Mouse (Mus musculus): ENCODE measurements at regions not wholly inside any gene's neighbourhood (a gene's known extent, or its start where the extent isn't known, plus 50 kb on each side); places are given as distances from the start of the nearest gene placed in this dataset.

- Histone ChIP-seq H3K9me3 (replicated peaks; ENCODE audit: control insufficient read depth, low read length) (no peaks in the 10 kb centered on the region), H3K4me3 (ENCODE audit: low read depth, low read length) (no peak overlapping the region), H3K9ac (ENCODE audit: low read depth, low read length) (no peak overlapping the region), H3K27me3 (ENCODE audit: control insufficient read depth, insufficient read depth, low read depth, low read length) (no peaks in the 10 kb centered on the region), H3K36me3 (ENCODE audit: control insufficient read depth, insufficient read depth) (no peaks in the 10 kb centered on the region), H3K4me2 (ENCODE audit: low read depth, low read length) (no peak overlapping the region), H3K4me1 (ENCODE audit: control insufficient read depth, low read depth, low read length) (peaks cover 5% of the 10 kb centered on the region), H3K27ac (ENCODE audit: low read length) (no peak overlapping the region)
- WGBS (ENCODE audit: insufficient replicate concordance), result 64% methylated on average over 6 of the region's 6 CpGs
- ATAC-seq (ENCODE audit: low read depth), result no peak
Observed at GRCm38 (mm10) chr16:21329199-21329598, 93.7 kb upstream of the Vps8 start.

- Histone ChIP-seq H3K4me3 (ENCODE audit: low read depth, low read length) (no peak overlapping the region), H3K4me2 (ENCODE audit: low read depth, low read length) (no peak overlapping the region), H3K9ac (ENCODE audit: low read depth, low read length) (no peak overlapping the region)
Observed at GRCm38 (mm10) chr16:21331229-21331628, 91.7 kb upstream of the Vps8 start.

GRCm38 (mm10) chr16:21332411-21332810 is 90.5 kb upstream of the Vps8 start:
- H3K4me1 ChIP-seq (ENCODE audit: control insufficient read depth, low read depth, low read length), result peaks cover 5% of the 10 kb centered on the region
- 53% methylated on average over 7 of the region's 7 CpGs for WGBS (ENCODE audit: insufficient replicate concordance)
- ATAC-seq (ENCODE audit: low read depth), result no peak

More at GRCm38 (mm10) chr16:21331229-21331628, 91.7 kb upstream of the Vps8 start:
- no peak for ATAC-seq (ENCODE audit: low read depth)
- Histone ChIP-seq H3K9me3 (replicated peaks; ENCODE audit: control insufficient read depth, low read length) (no peaks in the 10 kb centered on the region), H3K4me1 (ENCODE audit: control insufficient read depth, low read depth, low read length) (peaks cover 5% of the 10 kb centered on the region), H3K27ac (ENCODE audit: low read length) (no peak overlapping the region), H3K27me3 (ENCODE audit: control insufficient read depth, insufficient read depth, low read depth, low read length) (no peaks in the 10 kb centered on the region), H3K36me3 (ENCODE audit: control insufficient read depth, insufficient read depth) (no peaks in the 10 kb centered on the region)
- 84% methylated on average over 5 of the region's 5 CpGs for WGBS (ENCODE audit: insufficient replicate concordance)

GRCm38 (mm10) chr16:21332862-21333222 is 90.1 kb upstream of the Vps8 start:
- peak overlapping the region; percentile 84 for H3K4me2 ChIP-seq (ENCODE audit: low read depth, low read length)
- no peaks in the 10 kb centered on the region for H3K27me3 ChIP-seq (ENCODE audit: control insufficient read depth, insufficient read depth, low read depth, low read length)
- H3K27ac ChIP-seq (ENCODE audit: low read length), result peak overlapping the region; percentile 93
- peak overlapping the region; percentile 79 for H3K9ac ChIP-seq (ENCODE audit: low read depth, low read length)
- under 1% methylated on average over 14 of the region's 14 CpGs for WGBS (ENCODE audit: insufficient replicate concordance)
- H3K4me1 ChIP-seq (ENCODE audit: control insufficient read depth, low read depth, low read length), result peaks cover 5% of the 10 kb centered on the region
- ATAC-seq (ENCODE audit: low read depth), result no peak; the same call in 1 of the 2 replicates
- peak overlapping the region; percentile 84 for H3K4me3 ChIP-seq (ENCODE audit: low read depth, low read length)
- no peaks in the 10 kb centered on the region for H3K9me3 ChIP-seq (replicated peaks; ENCODE audit: control insufficient read depth, low read length)
- no peaks in the 10 kb centered on the region for H3K36me3 ChIP-seq (ENCODE audit: control insufficient read depth, insufficient read depth)

More at GRCm38 (mm10) chr16:21332411-21332810, 90.5 kb upstream of the Vps8 start:
- H3K27ac ChIP-seq (ENCODE audit: low read length), result peak overlapping the region; percentile 93
- H3K4me3 ChIP-seq (ENCODE audit: low read depth, low read length), result peak overlapping the region; percentile 84
- H3K4me2 ChIP-seq (ENCODE audit: low read depth, low read length), result peak overlapping the region; percentile 84
- peak overlapping the region; percentile 79 for H3K9ac ChIP-seq (ENCODE audit: low read depth, low read length)
- no peaks in the 10 kb centered on the region for H3K9me3 ChIP-seq (replicated peaks; ENCODE audit: control insufficient read depth, low read length)
- no peaks in the 10 kb centered on the region for H3K36me3 ChIP-seq (ENCODE audit: control insufficient read depth, insufficient read depth)
- no peaks in the 10 kb centered on the region for H3K27me3 ChIP-seq (ENCODE audit: control insufficient read depth, insufficient read depth, low read depth, low read length)

GRCm38 (mm10) chr16:21333223-21333951 is 89.5 kb upstream of the Vps8 start:
- Histone ChIP-seq H3K9me3 (replicated peaks; ENCODE audit: control insufficient read depth, low read length) (no peaks in the 10 kb centered on the region), H3K27me3 (ENCODE audit: control insufficient read depth, insufficient read depth, low read depth, low read length) (no peaks in the 10 kb centered on the region), H3K27ac (ENCODE audit: low read length) (peak overlapping the region; percentile 93), H3K9ac (ENCODE audit: low read depth, low read length) (peak overlapping the region; percentile 79), H3K4me1 (ENCODE audit: control insufficient read depth, low read depth, low read length) (peaks cover 5% of the 10 kb centered on the region), H3K36me3 (ENCODE audit: control insufficient read depth, insufficient read depth) (no peaks in the 10 kb centered on the region), H3K4me2 (ENCODE audit: low read depth, low read length) (peak overlapping the region; percentile 84), H3K4me3 (ENCODE audit: low read depth, low read length) (peak overlapping the region; percentile 84)
- peak; percentile 93 for ATAC-seq (ENCODE audit: low read depth)
- WGBS (ENCODE audit: insufficient replicate concordance), result under 1% methylated on average over 44 of the region's 44 CpGs

- ATAC-seq (ENCODE audit: low read depth), result no peak; the same call in 1 of the 2 replicates
- H3K36me3 ChIP-seq (ENCODE audit: control insufficient read depth, insufficient read depth), result no peaks in the 10 kb centered on the region
- H3K4me2 ChIP-seq (ENCODE audit: low read depth, low read length), result no peak overlapping the region
- no peaks in the 10 kb centered on the region for H3K4me1 ChIP-seq (ENCODE audit: control insufficient read depth, low read depth, low read length)
- H3K4me3 ChIP-seq (ENCODE audit: low read depth, low read length), result no peak overlapping the region
- WGBS (ENCODE audit: insufficient replicate concordance), result 66% methylated on average over 6 of the region's 6 CpGs
- no peak overlapping the region for H3K27ac ChIP-seq (ENCODE audit: low read length)
- H3K9ac ChIP-seq (ENCODE audit: low read depth, low read length), result no peak overlapping the region
- H3K27me3 ChIP-seq (ENCODE audit: control insufficient read depth, insufficient read depth, low read depth, low read length), result no peaks in the 10 kb centered on the region
- H3K9me3 ChIP-seq (replicated peaks; ENCODE audit: control insufficient read depth, low read length), result no peaks in the 10 kb centered on the region
Observed at GRCm38 (mm10) chr16:21339061-21339459, 83.9 kb upstream of the Vps8 start.

GRCm38 (mm10) chr16:21339460-21340081 is 83.3 kb upstream of the Vps8 start:
- H3K4me3 ChIP-seq (ENCODE audit: low read depth, low read length), result no peak overlapping the region
- WGBS (ENCODE audit: insufficient replicate concordance), result 62% methylated on average over 11 of the region's 11 CpGs
- no peak overlapping the region for H3K4me2 ChIP-seq (ENCODE audit: low read depth, low read length)
- H3K4me1 ChIP-seq (ENCODE audit: control insufficient read depth, low read depth, low read length), result no peaks in the 10 kb centered on the region
- no peak overlapping the region for H3K27ac ChIP-seq (ENCODE audit: low read length)
- no peaks in the 10 kb centered on the region for H3K9me3 ChIP-seq (replicated peaks; ENCODE audit: control insufficient read depth, low read length)
- no peaks in the 10 kb centered on the region for H3K27me3 ChIP-seq (ENCODE audit: control insufficient read depth, insufficient read depth, low read depth, low read length)
- no peak for ATAC-seq (ENCODE audit: low read depth)
- no peaks in the 10 kb centered on the region for H3K36me3 ChIP-seq (ENCODE audit: control insufficient read depth, insufficient read depth)
- no peak overlapping the region for H3K9ac ChIP-seq (ENCODE audit: low read depth, low read length)

- no peak for ATAC-seq (ENCODE audit: low read depth)
- Histone ChIP-seq H3K36me3 (ENCODE audit: control insufficient read depth, insufficient read depth) (no peaks in the 10 kb centered on the region), H3K4me3 (ENCODE audit: low read depth, low read length) (no peak overlapping the region), H3K9me3 (replicated peaks; ENCODE audit: control insufficient read depth, low read length) (no peaks in the 10 kb centered on the region), H3K9ac (ENCODE audit: low read depth, low read length) (no peak overlapping the region), H3K4me1 (ENCODE audit: control insufficient read depth, low read depth, low read length) (no peaks in the 10 kb centered on the region), H3K27ac (ENCODE audit: low read length) (no peak overlapping the region), H3K4me2 (ENCODE audit: low read depth, low read length) (no peak overlapping the region), H3K27me3 (ENCODE audit: control insufficient read depth, insufficient read depth, low read depth, low read length) (no peaks in the 10 kb centered on the region; the same call in 1 of the 2 replicates)
- WGBS (ENCODE audit: insufficient replicate concordance), result 72% methylated on average over 7 of the region's 7 CpGs
Observed at GRCm38 (mm10) chr16:21340136-21340535, 82.8 kb upstream of the Vps8 start.

- H3K4me3 ChIP-seq (ENCODE audit: low read depth, low read length), result no peak overlapping the region
- H3K4me1 ChIP-seq (ENCODE audit: control insufficient read depth, low read depth, low read length), result no peaks in the 10 kb centered on the region
- H3K27ac ChIP-seq (ENCODE audit: low read length), result no peak overlapping the region
- WGBS (ENCODE audit: insufficient replicate concordance), result 38% methylated on average over 1 of the region's 1 CpGs
- H3K36me3 ChIP-seq (ENCODE audit: control insufficient read depth, insufficient read depth), result no peaks in the 10 kb centered on the region
- H3K4me2 ChIP-seq (ENCODE audit: low read depth, low read length), result no peak overlapping the region
- H3K9me3 ChIP-seq (replicated peaks; ENCODE audit: control insufficient read depth, low read length), result no peaks in the 10 kb centered on the region
- H3K9ac ChIP-seq (ENCODE audit: low read depth, low read length), result no peak overlapping the region
- no peak for ATAC-seq (ENCODE audit: low read depth)
- no peaks in the 10 kb centered on the region; the same call in 1 of the 2 replicates for H3K27me3 ChIP-seq (ENCODE audit: control insufficient read depth, insufficient read depth, low read depth, low read length)
Observed at GRCm38 (mm10) chr16:21349869-21350268, 73.0 kb upstream of the Vps8 start.

All from liver, embryonic 16.5 days (tissue).